Mouse (Mus musculus): ENCODE measurements around the gene B3gnt7.

B3gnt7 gene

DNA sequence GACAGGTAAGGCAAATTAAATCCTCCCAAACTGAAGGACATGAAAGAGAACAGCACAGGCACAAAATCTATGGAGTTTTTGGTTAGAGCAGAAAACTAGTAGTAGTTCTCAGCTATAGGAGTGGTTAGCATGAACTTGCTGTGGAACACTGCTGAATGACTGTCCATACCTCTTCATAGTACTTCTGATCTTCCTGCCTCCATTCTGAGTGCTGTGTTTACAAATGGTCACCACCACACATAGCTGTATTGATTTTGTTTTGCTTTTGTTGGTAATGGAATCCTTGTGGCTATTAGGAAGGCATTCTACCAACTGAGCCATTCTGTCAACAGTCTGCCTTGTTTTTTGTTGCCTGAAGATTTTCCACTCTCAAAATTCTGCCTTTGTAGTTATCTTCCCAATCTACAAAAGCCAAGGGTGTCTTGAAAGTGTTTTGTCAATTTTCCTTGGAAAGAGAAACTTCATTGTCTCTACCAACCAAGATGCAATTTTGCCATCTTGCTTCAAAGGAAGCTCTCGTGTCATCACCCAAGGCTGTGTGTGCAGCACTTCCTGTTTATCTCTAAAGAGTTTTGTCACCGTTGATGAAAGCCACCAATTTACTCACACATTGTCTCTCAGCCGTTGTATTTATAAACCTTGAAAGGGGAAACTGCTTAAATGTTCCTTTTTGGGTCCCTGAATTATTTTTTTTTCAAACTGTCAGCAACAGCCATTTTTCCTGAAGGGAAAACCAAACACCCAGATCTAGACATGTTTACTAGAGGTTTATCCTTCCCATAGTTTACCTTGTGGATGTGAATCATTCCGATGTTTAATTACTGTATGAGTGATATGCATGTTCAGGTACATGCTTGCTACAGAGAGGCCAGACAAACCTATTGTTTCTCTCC lies 41.6 kb downstream of the B3gnt7 start:
- DNase-seq (ENCODE audit: low read depth, low spot score), result no peak

DNA sequence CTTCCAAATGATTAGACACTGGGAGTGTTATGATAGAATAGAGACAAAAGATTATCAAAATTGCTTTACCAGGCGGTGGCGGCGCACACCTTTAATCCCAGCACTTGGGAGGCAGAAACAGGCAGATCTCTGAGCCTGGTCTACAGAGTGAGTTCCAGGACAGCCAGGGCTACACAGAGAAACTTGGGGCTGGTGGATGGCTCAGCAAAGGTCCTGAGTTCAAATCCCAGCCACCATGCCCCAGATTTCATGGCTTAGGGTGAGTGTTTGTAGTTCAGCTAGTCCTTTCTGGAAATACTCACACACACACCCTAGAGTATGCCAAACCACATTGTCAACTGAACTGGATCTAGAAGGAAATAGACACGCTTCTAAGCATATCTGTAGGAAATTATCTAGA lies 42.4 kb downstream of the B3gnt7 start:
- DNase-seq (ENCODE audit: low read depth, low spot score), result no peak

DNA sequence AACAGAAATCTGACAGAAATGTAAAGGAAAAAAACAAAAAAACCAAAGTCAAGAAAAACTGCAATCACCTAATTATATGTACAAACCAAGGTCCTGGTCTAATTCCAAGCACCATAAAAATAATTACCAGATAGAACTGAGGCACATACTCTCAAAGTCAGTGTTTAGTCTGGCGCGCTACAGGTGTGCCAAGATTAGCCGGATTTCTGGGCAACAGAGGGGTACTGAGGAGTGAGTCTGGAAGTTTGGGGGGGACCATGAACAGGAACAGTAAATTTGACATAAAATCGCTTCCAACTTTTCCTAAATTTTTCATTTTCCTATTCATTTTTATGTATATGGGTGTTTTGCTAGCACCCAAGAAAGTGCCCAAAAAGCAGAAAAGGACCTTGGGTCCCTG lies 43.3 kb downstream of the B3gnt7 start:
- DNase-seq (ENCODE audit: low read depth, low spot score), result no peak

DNA sequence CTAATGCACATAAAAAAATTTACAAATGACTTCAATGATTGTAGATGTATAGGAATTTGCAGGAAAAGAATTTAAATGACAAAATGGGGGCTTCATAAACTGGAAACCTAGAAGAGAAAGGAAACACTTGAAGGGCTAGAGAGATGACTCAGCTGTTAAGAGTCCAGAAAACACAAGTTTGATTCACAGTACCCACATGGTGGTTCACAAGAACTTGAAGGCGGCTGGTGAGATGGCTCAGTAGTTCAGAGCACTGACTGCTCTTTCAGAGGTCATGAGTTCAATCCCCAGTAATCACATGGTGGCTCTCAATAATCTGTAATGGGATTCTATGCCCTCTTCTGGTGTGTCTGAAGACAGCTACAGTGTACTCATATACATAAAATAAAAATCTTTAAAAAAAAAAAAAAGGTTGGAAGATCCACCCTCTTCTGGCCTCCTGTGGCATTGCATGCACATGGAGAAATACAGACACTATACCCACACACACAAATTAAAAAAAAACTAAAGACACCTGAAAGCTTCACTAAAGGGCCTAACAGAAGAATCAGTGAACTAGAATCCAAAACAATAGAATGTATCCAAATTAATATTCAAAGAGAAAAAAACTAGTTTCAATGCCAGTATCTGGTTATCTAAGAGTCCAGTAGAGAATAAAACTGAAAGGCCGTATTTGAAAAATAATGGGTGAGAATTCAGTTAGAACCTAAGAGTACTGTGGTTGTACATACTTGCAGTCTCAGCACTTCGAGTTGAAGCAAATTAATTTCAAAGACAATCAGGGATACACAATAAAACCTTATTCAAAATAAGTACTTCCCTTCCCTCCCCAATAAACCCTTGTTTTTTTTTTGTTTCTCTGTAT lies 44.5 kb downstream of the B3gnt7 start:
- no peak for DNase-seq (ENCODE audit: low read depth, low spot score)

- no peak for DNase-seq (ENCODE audit: low read depth, low spot score)
These were observed 45.0 kb downstream of the B3gnt7 start for GRCm38 (mm10) chr1:86347716-86348045.

DNA sequence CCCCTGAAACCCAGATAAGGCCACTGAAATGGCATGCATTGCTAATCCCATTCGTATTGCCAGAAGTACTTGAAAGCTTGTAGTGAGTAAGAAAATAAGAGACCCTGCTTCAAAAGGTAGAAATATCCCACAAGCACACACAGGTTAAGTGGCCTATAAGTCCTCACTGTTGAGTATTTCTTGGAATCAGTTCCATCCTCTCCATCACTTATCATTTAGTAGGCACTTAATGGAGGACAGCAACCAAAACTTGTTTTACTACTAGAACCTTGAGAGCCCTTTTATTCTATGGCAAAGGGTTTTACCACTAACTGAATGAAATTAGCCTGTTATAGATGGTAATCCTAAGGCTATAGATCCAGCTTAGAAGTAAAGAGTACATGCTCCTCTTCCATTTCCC lies 45.5 kb downstream of the B3gnt7 start:
- DNase-seq (ENCODE audit: low read depth, low spot score), result no peak

DNA sequence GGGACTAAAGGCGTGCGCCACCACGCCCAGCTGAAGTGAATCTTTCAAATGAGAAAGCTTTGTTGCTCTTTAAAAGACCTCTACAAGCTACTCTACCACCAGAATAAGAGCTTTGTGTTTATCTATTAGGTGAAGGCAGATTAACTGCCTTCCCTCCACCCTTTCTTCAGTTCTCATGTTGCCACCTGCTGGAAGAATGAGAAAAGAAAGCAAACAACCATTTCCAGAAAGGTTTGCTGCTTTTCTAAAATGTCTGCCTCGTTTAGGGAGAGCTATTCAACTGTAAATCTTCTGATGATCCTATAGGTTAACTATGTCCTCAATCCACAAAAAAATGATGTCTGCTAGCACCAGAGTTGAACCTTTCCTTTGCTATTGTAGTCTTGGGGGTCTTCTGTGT lies 46.2 kb downstream of the B3gnt7 start:
- DNase-seq (ENCODE audit: low read depth, low spot score), result no peak

DNA sequence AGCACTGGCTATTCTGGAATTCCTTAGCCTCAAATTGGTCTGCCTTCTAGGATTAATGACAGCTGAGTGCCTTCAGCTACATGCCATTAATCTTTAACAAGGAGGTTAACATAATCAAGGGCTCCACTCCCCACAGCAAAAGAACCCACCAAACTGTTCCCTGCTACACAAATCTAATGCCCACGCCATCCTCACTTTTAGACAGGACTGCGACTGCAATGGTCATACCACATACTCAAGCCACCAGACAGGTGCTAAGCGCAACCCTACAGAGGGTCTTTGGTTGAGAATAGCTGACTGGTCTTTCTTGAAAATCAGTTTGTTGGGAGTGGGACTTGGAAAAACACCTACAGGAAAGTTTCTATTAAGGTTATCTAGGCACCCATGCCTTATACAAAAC lies 46.6 kb downstream of the B3gnt7 start:
- DNase-seq (ENCODE audit: low read depth, low spot score), result no peak

DNA sequence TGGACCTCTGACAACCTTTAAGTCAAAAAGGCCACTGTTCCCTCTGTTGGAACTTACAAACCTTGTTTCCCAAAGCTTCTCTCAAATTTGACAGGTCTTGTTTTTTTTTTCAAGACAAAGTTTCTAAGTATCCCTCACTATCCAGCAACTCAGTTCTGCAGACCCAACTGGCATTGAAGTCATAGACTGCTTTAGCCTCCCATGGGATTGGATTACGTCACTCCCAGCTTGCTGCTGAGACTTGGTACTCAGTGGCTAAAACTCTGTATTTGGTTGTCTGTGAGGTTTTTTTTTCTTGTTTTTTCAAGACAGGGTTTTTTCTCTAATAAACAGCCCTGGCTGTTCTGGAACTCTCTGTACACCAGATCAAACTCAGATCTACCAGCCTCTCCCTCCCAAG lies 47.1 kb downstream of the B3gnt7 start:
- DNase-seq (ENCODE audit: low read depth, low spot score), result no peak

DNA sequence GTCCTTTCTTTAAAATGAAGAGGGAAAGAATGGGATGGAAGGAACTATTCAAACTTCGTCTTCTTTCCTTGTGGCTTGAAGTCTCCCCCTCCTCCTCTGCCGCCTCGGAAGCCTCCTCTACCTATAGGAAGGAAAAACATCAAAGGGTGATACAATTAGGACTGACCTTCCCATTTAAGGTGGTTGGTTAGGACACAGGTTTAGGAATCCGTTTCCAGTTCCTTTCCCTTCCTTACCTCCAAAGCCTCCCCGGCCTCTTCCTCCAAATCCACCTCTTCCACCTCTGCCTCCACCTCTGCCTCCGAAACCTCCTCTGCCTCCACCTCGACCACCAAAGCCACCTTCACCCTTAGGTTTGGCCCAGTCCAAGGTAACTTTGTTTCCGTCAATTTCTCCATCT lies 47.9 kb downstream of the B3gnt7 start:
- DNase-seq (ENCODE audit: low read depth, low spot score), result no peak

GRCm38 (mm10) chr1:86354186-86354585 lies 51.6 kb downstream of the B3gnt7 start:
- no peak for DNase-seq (ENCODE audit: low read depth, low spot score)

Measured in c-Kit-negative CD71-positive TER-119-positive erythroid progenitor cells, embryonic 14.5 days (primary cell).